Mouse (Mus musculus) hindbrain, embryonic 10.5 days (tissue): ENCODE measurements around the gene Mcpt2. TPM values are rescaled to one million over a fixed set of nuclear protein-coding genes. Genes with fewer than 3 reads are reported as not detected.

ENCODE experiments used
- DNase-seq: peaks from one replicate; pipeline ENCODE4 v3.0.0-alpha.2; 2017; ENCODE audit warnings: low spot score
- H3K27ac ChIP-seq: fragments of 300-500 bp; sonication (generic); 2 replicates; pipeline ENCODE4 v1.5.1; 2016; ENCODE audit warnings: mild to moderate bottlenecking, moderate library complexity
- H3K27me3 ChIP-seq: fragments of 300-500 bp; sonication (generic); 2 replicates; pipeline ENCODE4 v1.6.1; 2016; ENCODE audit warnings: mild to moderate bottlenecking; ENCODE audit not compliant: poor library complexity, insufficient read depth, severe bottlenecking
- H3K36me3 ChIP-seq: fragments of 300-500 bp; sonication (generic); 2 replicates; pipeline ENCODE4 v1.6.1; 2016; ENCODE audit warnings: mild to moderate bottlenecking, moderate library complexity
- H3K4me1 ChIP-seq: fragments of 300-500 bp; sonication (generic); replicated peaks from 2 replicates; pipeline ENCODE4 v1.6.1; 2016; ENCODE audit warnings: mild to moderate bottlenecking
- H3K4me3 ChIP-seq: fragments of 300-500 bp; sonication (generic); 2 replicates; pipeline ENCODE4 v1.5.1; 2016; ENCODE audit warnings: mild to moderate bottlenecking, moderate library complexity
- H3K9me3 ChIP-seq: fragments of 300-500 bp; sonication (generic); 2 replicates; pipeline ENCODE4 v1.6.1; 2016; ENCODE audit warnings: mild to moderate bottlenecking, moderate library complexity
- WGBS: fragments of 180-500 bp; shearing (Covaris S2); methylation state at CpG from one replicate; pipeline ENCODE4 v1.1.7; 2016; 5-methylcytosine and 5-hydroxymethylcytosine counted together
- polyA plus RNA-seq: library from polyadenylated mRNA; unstranded; fragments of >200 nt; fragmentation: Nextera tagmentation; extraction: Ambion mirVana; gene quantifications from 2 replicates; pipeline ENCODE4 v1.2.1, GENCODE M21; 2016

The Mcpt2 gene
- polyA plus RNA-seq, 1 experiment from 2014 or later = not detected

DNA sequence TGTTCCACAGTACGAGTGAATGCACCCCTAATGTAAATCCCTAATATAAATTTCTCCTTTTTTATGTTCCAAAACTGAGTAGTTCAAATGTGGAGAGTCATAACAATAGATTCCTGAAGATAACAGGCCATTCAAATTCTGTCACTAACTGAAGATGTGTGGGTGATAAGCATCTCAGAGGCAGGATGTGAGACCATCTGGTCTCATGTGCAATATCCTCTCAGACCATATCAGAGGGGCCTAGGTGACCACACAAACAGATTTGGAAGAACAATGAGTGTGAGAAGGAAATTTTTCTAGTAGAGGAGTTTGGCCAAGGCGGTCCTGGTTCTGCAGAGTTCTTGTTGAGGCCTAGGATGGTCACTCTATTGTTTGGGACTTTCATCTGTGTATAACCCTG is 51.5 kb downstream of the Mcpt2 start:
- Histone ChIP-seq H3K27me3 (no peaks in the 10 kb centered on the region), H3K27ac (no peak overlapping the region), H3K4me3 (no peak overlapping the region), H3K36me3 (no peaks in the 10 kb centered on the region), H3K9me3 (no peaks in the 10 kb centered on the region), H3K4me1 (no peaks in the 10 kb centered on the region)
- WGBS = 85% methylated on average over 2 of the region's 2 CpGs
- no peak for DNase-seq

Other genes with a start within 250 kb of the Mcpt2 start
- 34.0 and 34.6 TPM in 2 replicates for gene Nfatc4, start 218.9 kb upstream of the Mcpt2 start, polyA plus RNA-seq
- 24.1 and 24.4 TPM in 2 replicates for gene Nynrin, start 188.0 kb upstream of the Mcpt2 start, polyA plus RNA-seq
- gene Cbln3, start 157.6 kb upstream of the Mcpt2 start, polyA plus RNA-seq = 0.12 and 0.33 TPM in 2 replicates
- gene Khnyn, start 157.1 kb upstream of the Mcpt2 start, polyA plus RNA-seq = 21.4 and 24.2 TPM in 2 replicates
- 33.2 and 38.1 TPM in 2 replicates for gene Sdr39u1, start 141.7 kb upstream of the Mcpt2 start, polyA plus RNA-seq
- not detected in 2 replicates for gene Cma1, start 97.4 kb upstream of the Mcpt2 start, polyA plus RNA-seq
- not detected in 2 replicates for gene Cma2, start 91.1 kb upstream of the Mcpt2 start, polyA plus RNA-seq
- not detected in 2 replicates for gene Mcpt1, start 24.1 kb upstream of the Mcpt2 start, polyA plus RNA-seq
- gene Mcpt9, start 11.5 kb upstream of the Mcpt2 start, polyA plus RNA-seq = not detected in 2 replicates
- not detected in 2 replicates for gene Mcpt4, start 20.3 kb downstream of the Mcpt2 start, polyA plus RNA-seq
- gene Mcpt8, start 43.2 kb downstream of the Mcpt2 start, polyA plus RNA-seq = not detected in 2 replicates
- not detected in 2 replicates for gene Ctsg, start 60.5 kb downstream of the Mcpt2 start, polyA plus RNA-seq
- not detected in 2 replicates for gene Gzme, start 78.6 kb downstream of the Mcpt2 start, polyA plus RNA-seq
- not detected in 2 replicates for gene Gzmd, start 90.6 kb downstream of the Mcpt2 start, polyA plus RNA-seq
- gene Gzmg, start 117.5 kb downstream of the Mcpt2 start, polyA plus RNA-seq = not detected in 2 replicates
- not detected in 2 replicates for gene Gzmn, start 132.6 kb downstream of the Mcpt2 start, polyA plus RNA-seq
- gene Gzmf, start 169.4 kb downstream of the Mcpt2 start, polyA plus RNA-seq = not detected in 2 replicates
- gene Gzmc, start 192.6 kb downstream of the Mcpt2 start, polyA plus RNA-seq = 0.17 and 0.19 TPM in 2 replicates
- not detected in 2 replicates for gene Gzmb, start 220.2 kb downstream of the Mcpt2 start, polyA plus RNA-seq